Mouse (Mus musculus): ENCODE results near the gene 1700056E22Rik.

Gene 1700056E22Rik

DNA sequence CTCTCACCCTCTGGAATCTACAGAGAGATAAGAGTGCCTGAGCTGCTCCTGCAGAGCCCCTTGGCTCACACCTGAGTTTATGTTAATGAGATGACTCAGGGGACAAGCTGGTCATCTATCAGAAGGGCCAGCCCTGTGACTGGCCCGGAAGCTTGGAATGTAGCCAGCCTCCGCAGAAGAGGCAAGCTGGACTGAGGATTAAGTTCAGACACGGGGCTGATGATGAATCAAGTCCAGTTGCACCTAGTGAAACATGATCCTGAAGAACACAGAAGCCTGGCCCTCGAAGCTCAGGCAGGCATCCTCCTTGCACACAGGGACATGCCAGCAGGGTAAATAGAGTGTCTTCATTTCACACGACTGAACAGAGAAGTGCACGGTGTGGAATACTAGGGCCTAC, 17.7 kb upstream of the 1700056E22Rik start:
- in situ Hi-C loops (cut with MboI; ENCODE audit: low sequenced_read_pairs), result no loop called here

- in situ Hi-C loops (cut with MboI; ENCODE audit: low sequenced_read_pairs), result no loop called here
Observed at GRCm38 (mm10) chr1:184051286-184051685, 17.2 kb upstream of the 1700056E22Rik start.

- in situ Hi-C loops (cut with MboI; ENCODE audit: low sequenced_read_pairs), result no loop called here
Observed at GRCm38 (mm10) chr1:184048675-184049418, 14.7 kb upstream of the 1700056E22Rik start.

- in situ Hi-C loops (cut with MboI; ENCODE audit: low sequenced_read_pairs), result no loop called here
Observed at GRCm38 (mm10) chr1:184047818-184048217, 13.7 kb upstream of the 1700056E22Rik start.

GRCm38 (mm10) chr1:184046070-184046677, 12.1 kb upstream of the 1700056E22Rik start:
- in situ Hi-C loops (cut with MboI; ENCODE audit: low sequenced_read_pairs), result no loop called here

GRCm38 (mm10) chr1:184043391-184043790, 9.3 kb upstream of the 1700056E22Rik start:
- in situ Hi-C loops (cut with MboI; ENCODE audit: low sequenced_read_pairs), result no loop called here

GRCm38 (mm10) chr1:184042745-184043144, 8.6 kb upstream of the 1700056E22Rik start:
- in situ Hi-C loops (cut with MboI; ENCODE audit: low sequenced_read_pairs), result no loop called here

DNA sequence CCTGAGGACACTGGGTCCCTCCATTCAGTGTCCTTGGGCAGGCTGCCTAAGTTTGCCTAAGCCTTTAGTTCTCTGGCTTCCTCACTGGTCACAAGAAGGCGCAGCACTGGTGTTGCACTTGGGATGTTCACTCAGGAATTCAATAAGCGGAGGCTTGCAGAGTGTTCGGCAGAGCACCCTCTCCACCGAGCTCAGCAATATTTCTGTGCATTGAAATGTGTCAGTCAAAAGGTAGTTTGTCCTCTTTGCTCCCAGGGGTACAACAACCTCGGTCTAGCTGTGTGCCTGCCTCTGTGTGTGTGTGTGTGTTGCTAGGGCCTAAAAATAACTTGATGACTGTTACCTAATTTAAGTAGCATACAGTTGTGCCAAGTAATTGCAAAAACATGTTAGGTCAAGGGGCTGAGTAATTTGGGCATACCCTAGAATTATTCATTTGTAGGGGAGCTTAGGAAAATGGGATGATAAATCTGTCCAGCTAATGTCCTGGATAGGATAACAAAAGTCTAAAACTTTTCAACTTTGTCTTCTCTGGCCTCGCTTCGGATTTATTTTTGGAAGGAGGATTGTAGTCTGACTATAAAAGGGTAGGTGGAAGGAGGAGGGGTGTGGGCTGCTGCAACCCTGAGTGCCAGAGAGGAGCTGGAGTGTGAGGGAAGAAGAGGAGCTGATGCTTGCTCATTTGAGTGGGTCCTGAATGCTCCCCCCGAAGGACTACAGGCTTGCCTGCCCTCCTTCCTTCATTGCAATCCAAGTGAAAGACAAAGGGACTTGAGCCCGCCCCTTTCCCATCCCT, 7.9 kb upstream of the 1700056E22Rik start:
- in situ Hi-C loops (cut with MboI; ENCODE audit: low sequenced_read_pairs), result no loop called here

DNA sequence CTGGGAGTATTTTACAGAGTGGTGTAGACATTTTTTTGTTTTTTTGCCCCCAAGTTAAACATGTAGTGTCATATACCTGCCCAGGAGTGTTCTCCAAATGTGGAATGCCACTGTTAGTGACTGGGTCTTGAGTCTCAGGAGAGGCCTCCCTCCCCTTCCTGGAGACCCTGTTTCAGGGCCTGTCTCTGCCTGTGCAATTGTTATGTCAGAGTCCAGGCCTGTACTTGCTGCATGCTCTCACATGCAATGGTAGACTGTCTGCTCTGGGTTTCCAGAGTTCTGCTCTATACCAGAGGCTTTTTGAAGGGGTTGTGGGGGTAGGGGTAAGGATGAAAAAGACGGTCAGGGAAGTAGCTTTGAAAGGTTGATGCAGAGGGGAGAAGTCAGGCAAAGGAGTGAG, 6.8 kb upstream of the 1700056E22Rik start:
- in situ Hi-C loops (cut with MboI; ENCODE audit: low sequenced_read_pairs), result no loop called here

DNA sequence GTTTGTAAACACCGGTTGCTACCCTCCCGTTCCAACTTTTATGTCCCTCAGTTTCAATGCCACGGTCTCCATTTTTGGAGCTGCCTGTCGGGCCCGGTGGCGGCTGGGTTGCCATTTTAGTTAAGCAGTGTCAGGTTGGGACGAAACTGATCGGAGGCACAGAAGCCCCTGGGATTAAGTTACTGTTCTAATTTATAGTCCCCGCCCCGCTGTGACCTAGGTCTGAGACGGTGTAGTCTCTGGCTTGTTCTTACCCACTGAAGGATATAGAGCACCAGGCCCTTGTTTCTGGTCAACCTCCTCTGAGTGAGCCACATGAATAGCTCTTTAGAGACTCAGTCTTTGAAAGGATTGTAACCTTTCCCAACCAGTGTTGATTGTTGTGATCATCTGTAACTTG, 6.1 kb upstream of the 1700056E22Rik start:
- in situ Hi-C loops (cut with MboI; ENCODE audit: low sequenced_read_pairs), result no loop called here

GRCm38 (mm10) chr1:184039301-184039700, 5.2 kb upstream of the 1700056E22Rik start:
- in situ Hi-C loops (cut with MboI; ENCODE audit: low sequenced_read_pairs), result no loop called here

GRCm38 (mm10) chr1:184037802-184038201, 3.7 kb upstream of the 1700056E22Rik start:
- in situ Hi-C loops (cut with MboI; ENCODE audit: low sequenced_read_pairs), result no loop called here

GRCm38 (mm10) chr1:184035346-184035903, 1.3 kb upstream of the 1700056E22Rik start:
- in situ Hi-C loops (cut with MboI; ENCODE audit: low sequenced_read_pairs), result no loop called here

GRCm38 (mm10) chr1:184034741-184035181, 660 bp upstream of the 1700056E22Rik start:
- in situ Hi-C loops (cut with MboI; ENCODE audit: low sequenced_read_pairs), result no loop called here

DNA sequence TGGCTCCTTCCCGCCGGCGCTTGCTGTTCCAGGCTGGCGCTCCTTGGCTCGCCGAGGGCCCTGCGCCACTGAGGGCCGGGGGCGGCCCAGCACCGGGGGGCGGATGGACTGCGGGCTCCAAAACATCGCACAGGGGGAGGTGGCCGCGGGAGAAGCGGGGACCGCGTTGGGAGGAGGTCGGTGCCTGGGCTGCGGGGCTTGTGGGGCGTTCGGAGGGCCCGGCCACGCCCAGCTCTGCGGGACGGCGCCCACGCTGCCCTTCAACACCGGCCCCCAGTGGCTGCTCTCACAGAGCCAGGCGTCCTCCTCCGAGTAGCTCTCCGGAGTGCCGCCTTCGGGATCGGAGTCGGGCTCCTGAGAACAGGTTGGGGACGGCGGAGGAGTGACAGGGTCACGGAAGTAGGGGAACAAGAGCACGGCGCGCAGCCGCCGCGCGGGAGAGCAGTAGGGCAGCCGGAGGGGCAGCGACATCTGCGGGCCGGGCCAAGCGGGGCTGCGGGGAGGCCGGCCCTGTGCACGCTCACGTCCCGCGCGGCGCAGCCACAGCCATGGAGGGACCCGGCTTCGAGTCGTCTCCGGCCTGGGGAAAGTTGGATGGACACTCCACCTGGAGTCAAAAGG, 601 bp downstream of the 1700056E22Rik start:
- in situ Hi-C loops (cut with MboI; ENCODE audit: low sequenced_read_pairs), result no loop called here

DNA sequence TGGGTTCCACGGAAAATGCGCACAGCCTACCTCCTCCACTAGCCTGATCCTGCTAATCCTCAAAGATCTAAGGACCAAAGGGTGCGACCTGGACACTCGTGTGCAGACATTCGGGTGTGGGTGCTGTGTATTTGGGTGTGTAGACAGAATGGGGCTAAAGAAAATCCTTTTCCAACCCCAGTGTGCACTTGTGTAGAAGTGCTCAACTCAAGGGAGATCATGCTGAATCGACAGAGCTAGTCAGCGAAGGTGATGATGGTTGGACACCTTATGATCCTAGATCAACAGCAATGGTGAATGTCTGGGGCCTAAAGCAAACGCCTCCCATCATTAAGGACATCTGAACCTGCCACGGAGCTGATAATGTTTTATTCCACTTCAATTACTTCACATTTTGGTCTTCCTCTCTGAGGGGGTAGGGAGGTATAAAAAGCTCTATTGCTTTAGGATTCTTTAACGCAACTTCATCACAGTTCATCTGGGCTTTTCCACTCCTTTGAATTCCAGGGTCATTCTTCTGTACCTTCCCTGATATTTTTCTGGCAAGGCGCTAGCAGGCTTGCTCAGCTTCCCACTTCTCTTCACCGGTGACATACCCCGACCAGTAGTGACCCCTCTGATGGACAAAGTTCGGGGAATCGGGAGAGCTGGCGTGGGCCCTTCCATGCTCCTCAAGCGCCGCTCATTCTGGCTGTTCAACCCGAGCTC, 1.3 kb downstream of the 1700056E22Rik start:
- in situ Hi-C loops (cut with MboI; ENCODE audit: low sequenced_read_pairs), result no loop called here

DNA sequence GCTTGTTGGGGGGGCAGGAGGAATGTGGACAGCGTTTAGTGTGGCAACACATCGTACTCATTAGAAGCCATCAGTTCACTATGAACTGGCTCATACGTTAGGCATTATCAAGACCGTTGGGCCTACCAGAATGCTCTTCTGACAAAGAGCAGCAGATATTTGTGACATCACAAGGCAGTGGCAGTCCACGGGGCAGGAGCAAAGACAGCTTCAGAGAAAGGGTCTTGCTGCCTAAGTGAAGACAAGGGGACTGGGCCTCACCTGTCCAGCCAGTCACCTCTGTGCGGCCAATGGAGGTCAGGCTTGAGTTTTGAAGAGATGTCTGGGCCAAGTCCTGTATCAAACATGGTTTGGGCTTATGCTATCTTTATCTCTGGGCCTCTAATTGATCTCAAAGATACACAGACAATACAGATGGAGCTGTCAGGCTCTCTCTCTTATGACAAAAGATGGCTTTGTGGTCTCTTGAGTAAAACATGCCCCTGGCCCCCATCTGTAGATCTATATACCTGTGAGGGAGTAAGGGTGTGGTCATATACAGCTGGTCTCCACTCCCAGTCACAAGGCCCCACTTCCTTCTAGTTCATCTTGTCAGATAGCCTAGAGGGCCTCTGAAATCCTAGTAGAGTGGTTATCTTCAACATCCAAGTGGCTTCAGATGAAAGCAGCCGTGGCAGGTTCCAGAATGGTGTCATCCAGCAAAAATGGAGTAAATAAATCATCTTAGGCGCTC, 3.9 kb downstream of the 1700056E22Rik start:
- in situ Hi-C loops (cut with MboI; ENCODE audit: low sequenced_read_pairs), result no loop called here

DNA sequence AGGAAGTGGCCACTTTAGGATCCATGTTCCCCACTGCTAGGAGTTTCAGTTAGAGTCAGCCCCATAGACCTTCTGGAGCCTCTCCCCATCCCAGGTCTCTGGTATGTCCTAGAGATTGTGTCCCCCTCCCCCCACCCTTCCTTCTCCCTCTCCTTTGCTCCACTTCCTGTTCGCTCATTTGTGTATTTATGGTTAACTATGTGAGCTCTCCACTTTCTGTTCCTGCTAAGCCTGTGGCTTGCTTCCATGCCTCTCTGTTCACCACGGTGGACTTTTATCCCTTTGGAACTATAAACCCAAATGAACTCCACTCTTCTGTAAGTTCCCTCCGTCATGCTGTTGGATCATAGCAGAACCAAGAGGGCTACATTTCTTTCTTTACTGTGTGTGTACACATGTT, 7.1 kb downstream of the 1700056E22Rik start:
- in situ Hi-C loops (cut with MboI; ENCODE audit: low sequenced_read_pairs), result no loop called here

GRCm38 (mm10) chr1:184025079-184025478, 9.0 kb downstream of the 1700056E22Rik start:
- in situ Hi-C loops (cut with MboI; ENCODE audit: low sequenced_read_pairs), result no loop called here

GRCm38 (mm10) chr1:184024631-184025030, 9.5 kb downstream of the 1700056E22Rik start:
- in situ Hi-C loops (cut with MboI; ENCODE audit: low sequenced_read_pairs), result no loop called here
